Mouse (Mus musculus) liver, embryonic 11.5 days (tissue): ENCODE data around the gene Ears2. TPM values are rescaled to one million over a fixed set of nuclear protein-coding genes. Genes with fewer than 3 reads are reported as not detected.

Experiments used
- ATAC-seq: fragments of 200-750 bp; cut with Nextera tagmentation; replicated peaks from 2 replicates; pipeline ENCODE4 v1.8.0; 2017; ENCODE audit warnings: moderate number of reproducible peaks, mild to moderate bottlenecking, moderate TSS enrichment, moderate library complexity; ENCODE audit not compliant: low FRiP score
- DNase-seq: peaks from one replicate; pipeline ENCODE4 v3.0.0-alpha.2; 2017; ENCODE audit warnings: low spot score
- H3K27ac ChIP-seq: fragments of 300-500 bp; sonication (generic); 2 replicates; pipeline ENCODE4 v1.5.1; 2014; ENCODE audit warnings: mild to moderate bottlenecking, low read depth, low read length, control low read depth
- H3K27me3 ChIP-seq: fragments of 300-500 bp; sonication (generic); replicated peaks from 2 replicates; pipeline ENCODE4 v1.6.1; 2014; ENCODE audit warnings: low read length, mixed read lengths; ENCODE audit not compliant: control insufficient read depth, insufficient read depth
- H3K36me3 ChIP-seq: fragments of 300-500 bp; sonication (generic); 2 replicates; pipeline ENCODE4 v1.6.1; 2014; ENCODE audit warnings: mild to moderate bottlenecking, low read length, moderate library complexity, mixed read lengths; ENCODE audit not compliant: control insufficient read depth, insufficient read depth
- H3K4me1 ChIP-seq: fragments of 300-500 bp; sonication (generic); replicated peaks from 2 replicates; pipeline ENCODE4 v1.6.1; 2014; ENCODE audit warnings: low read length, mixed read lengths; ENCODE audit not compliant: control insufficient read depth, insufficient read depth
- H3K4me2 ChIP-seq: fragments of 300-500 bp; sonication (generic); 2 replicates; pipeline ENCODE4 v1.6.1; 2014; ENCODE audit warnings: mild to moderate bottlenecking, control low read depth, moderate library complexity
- H3K4me3 ChIP-seq: fragments of 300-500 bp; sonication (generic); 2 replicates; pipeline ENCODE4 v1.5.1; 2014; ENCODE audit warnings: low read depth, low read length, control low read depth
- H3K9ac ChIP-seq: fragments of 300-500 bp; sonication (generic); 2 replicates; pipeline ENCODE4 v1.6.1; 2014; ENCODE audit warnings: low read depth, low read length, control low read depth
- H3K9me3 ChIP-seq: fragments of 300-500 bp; sonication (generic); 2 replicates; pipeline ENCODE4 v1.6.1; 2016; ENCODE audit warnings: low read length, inconsistent platforms, mixed read lengths; ENCODE audit not compliant: control insufficient read depth
- WGBS: fragments of 180-500 bp; shearing (Covaris S2); extraction: QIAGEN DNeasy Blood & Tissue Kit; methylation state at CpG from one replicate; pipeline ENCODE4 v1.1.7; 2014; 5-methylcytosine and 5-hydroxymethylcytosine counted together
- polyA plus RNA-seq: library from polyadenylated mRNA; unstranded; fragments of >200 nt; fragmentation: Nextera tagmentation; extraction: Ambion mirVana; gene quantifications from 2 replicates; pipeline ENCODE4 v1.2.1, GENCODE M21; 2014

Ears2 gene
- polyA plus RNA-seq, 1 experiment from 2014 or later, result 16.1 TPM

DNA sequence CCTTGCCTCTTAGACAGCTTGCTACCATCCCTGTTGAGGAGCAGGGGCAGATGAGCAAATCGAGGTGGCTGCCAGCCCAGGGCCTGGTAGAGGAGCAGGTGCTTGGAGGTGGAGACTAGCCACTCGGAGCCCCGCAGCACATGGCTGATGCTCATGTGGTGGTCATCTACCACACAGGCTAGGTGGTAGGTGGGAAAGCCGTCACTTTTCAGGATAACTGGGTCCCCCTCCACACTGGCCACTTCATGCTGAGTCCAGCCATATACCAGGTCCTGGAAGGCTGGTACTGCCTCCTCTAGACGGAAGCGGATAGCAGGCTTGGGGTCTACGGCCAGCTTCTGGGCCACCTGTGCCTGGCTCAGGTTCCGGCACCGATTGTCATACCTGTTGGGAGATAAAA, 18.9 kb downstream of the Ears2 start:
- H3K9ac ChIP-seq, result no peak overlapping the region
- no peaks in the 10 kb centered on the region for H3K9me3 ChIP-seq
- H3K27ac ChIP-seq, result no peak overlapping the region
- H3K27me3 ChIP-seq, result no peaks in the 10 kb centered on the region
- no peak for DNase-seq
- WGBS, result 94% methylated on average over 9 of the region's 9 CpGs
- no peak overlapping the region for H3K4me3 ChIP-seq
- no peak for ATAC-seq
- peaks cover 29% of the 10 kb centered on the region for H3K4me1 ChIP-seq
- H3K4me2 ChIP-seq, result no peak overlapping the region
- peaks cover 12% of the 10 kb centered on the region; the same call in 1 of the 2 replicates for H3K36me3 ChIP-seq

GRCm38 (mm10) chr7:122046813-122047212, 20.2 kb downstream of the Ears2 start:
- H3K27ac ChIP-seq, result no peak overlapping the region; the same call in 1 of the 2 replicates
- no peak overlapping the region for H3K4me3 ChIP-seq
- H3K27me3 ChIP-seq, result no peaks in the 10 kb centered on the region
- peak; percentile 55; the same call in 1 of the 2 replicates for ATAC-seq
- H3K4me2 ChIP-seq, result no peak overlapping the region
- no peaks in the 10 kb centered on the region for H3K9me3 ChIP-seq
- peaks cover 16% of the 10 kb centered on the region; the same call in 1 of the 2 replicates for H3K36me3 ChIP-seq
- 37% methylated on average over 2 of the region's 2 CpGs for WGBS
- no peak overlapping the region for H3K9ac ChIP-seq
- no peak for DNase-seq
- H3K4me1 ChIP-seq, result peaks cover 29% of the 10 kb centered on the region

DNA sequence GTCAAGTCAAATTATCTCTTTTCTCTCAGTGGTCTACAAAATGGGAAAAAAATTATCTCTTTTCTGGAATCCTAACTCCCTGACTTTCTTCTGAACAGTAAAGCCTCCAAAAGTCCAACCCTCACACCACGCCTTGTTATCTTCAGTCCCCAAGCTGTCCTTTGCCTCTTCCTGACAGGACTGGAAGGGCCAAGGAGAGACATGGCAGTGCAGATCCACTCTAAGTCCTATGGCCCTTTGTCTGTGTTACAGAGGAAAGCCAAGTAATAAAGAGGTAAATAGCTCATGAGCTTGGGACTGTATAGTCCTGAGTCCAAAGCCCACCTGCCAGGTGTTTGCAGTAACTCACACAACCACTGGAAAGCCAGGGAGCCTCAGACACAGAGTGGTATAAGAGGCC, 21.4 kb downstream of the Ears2 start:
- H3K36me3 ChIP-seq, result peaks cover 13% of the 10 kb centered on the region; the same call in 1 of the 2 replicates
- ATAC-seq, result peak; percentile 50; the same call in 1 of the 2 replicates
- no peaks in the 10 kb centered on the region for H3K27me3 ChIP-seq
- no peak for DNase-seq
- H3K27ac ChIP-seq, result peak overlapping the region; percentile 61
- H3K4me1 ChIP-seq, result peaks cover 29% of the 10 kb centered on the region
- H3K9me3 ChIP-seq, result no peaks in the 10 kb centered on the region
- 29% methylated on average over 1 of the region's 1 CpGs for WGBS
- no peak overlapping the region for H3K9ac ChIP-seq
- no peak overlapping the region for H3K4me3 ChIP-seq
- H3K4me2 ChIP-seq, result no peak overlapping the region; the same call in 1 of the 2 replicates

DNA sequence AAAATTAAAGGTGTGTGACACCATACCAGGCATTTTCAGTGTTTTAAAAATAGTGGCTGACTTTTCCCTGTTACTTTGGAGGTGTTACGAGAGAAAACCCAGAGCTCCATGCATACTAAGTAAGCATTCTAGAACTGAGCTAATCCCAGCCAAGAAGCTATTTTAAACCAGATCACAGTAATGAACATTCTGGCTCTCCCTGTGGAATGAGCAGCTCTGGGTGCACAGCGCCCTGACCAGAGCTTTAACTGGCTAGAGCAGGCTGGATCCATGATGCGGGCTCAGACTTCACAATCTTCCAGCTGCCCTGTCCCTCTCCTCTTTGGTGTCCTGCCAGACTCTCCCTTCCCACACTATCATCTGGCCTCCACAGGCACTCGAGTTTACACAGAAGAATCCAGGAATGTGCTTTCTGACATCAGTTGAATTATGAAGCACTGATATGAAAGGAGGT, 21.9 kb downstream of the Ears2 start:
- 64% methylated on average over 4 of the region's 4 CpGs for WGBS
- H3K9ac ChIP-seq, result no peak overlapping the region
- ATAC-seq, result peak; percentile 35

GRCm38 (mm10) chr7:122044106-122044505, 23.0 kb downstream of the Ears2 start:
- no peak overlapping the region for H3K4me3 ChIP-seq
- no peak overlapping the region for H3K4me2 ChIP-seq
- 88% methylated on average over 8 of the region's 8 CpGs for WGBS
- no peak overlapping the region for H3K27ac ChIP-seq
- peaks cover 29% of the 10 kb centered on the region for H3K4me1 ChIP-seq
- H3K36me3 ChIP-seq, result peaks cover 18% of the 10 kb centered on the region; the same call in 1 of the 2 replicates
- no peak overlapping the region for H3K9ac ChIP-seq
- DNase-seq, result no peak
- ATAC-seq, result no peak
- H3K27me3 ChIP-seq, result no peaks in the 10 kb centered on the region
- H3K9me3 ChIP-seq, result no peaks in the 10 kb centered on the region

More for the DNA sequence above, 21.9 kb downstream of the Ears2 start:
- Histone ChIP-seq H3K27me3 (no peaks in the 10 kb centered on the region), H3K36me3 (peaks cover 13% of the 10 kb centered on the region; the same call in 1 of the 2 replicates), H3K4me2 (peak overlapping the region; percentile 2; the same call in 1 of the 2 replicates), H3K27ac (peak overlapping the region; percentile 61), H3K4me1 (peaks cover 29% of the 10 kb centered on the region), H3K4me3 (no peak overlapping the region), H3K9me3 (no peaks in the 10 kb centered on the region)
- DNase-seq, result no peak

GRCm38 (mm10) chr7:122034348-122034747, 32.7 kb downstream of the Ears2 start:
- DNase-seq (no peak), ATAC-seq (no peak)
- WGBS, result 20% methylated on average over 2 of the region's 2 CpGs

DNA sequence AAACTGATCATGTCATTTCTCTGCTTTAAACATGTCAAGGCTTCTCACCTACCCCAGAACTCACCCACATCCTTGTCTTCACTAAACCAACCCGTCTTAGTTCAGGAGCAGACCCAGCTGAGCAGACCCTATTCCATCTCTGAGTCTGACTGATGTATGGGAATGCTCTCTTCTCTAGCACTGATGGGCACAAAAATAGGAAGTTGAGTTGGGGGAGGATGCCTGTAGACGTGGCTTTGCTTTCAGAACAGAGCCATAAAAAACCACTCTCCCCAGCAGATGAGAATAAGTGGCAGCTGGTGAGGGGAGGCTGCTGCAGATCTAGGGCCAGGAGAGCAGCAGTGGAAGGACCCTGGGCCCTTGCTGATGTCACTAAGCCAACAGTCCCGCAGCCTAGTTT, 33.7 kb downstream of the Ears2 start:
- Histone ChIP-seq H3K4me2 (no peak overlapping the region), H3K27me3 (no peaks in the 10 kb centered on the region), H3K36me3 (no peaks in the 10 kb centered on the region), H3K4me1 (no peaks in the 10 kb centered on the region), H3K27ac (no peak overlapping the region), H3K9me3 (no peaks in the 10 kb centered on the region), H3K9ac (no peak overlapping the region), H3K4me3 (no peak overlapping the region)
- WGBS, result 58% methylated on average over 3 of the region's 3 CpGs
- DNase-seq (no peak), ATAC-seq (no peak)

More at GRCm38 (mm10) chr7:122034348-122034747, 32.7 kb downstream of the Ears2 start:
- Histone ChIP-seq H3K27me3 (no peaks in the 10 kb centered on the region), H3K27ac (no peak overlapping the region), H3K9me3 (no peaks in the 10 kb centered on the region), H3K36me3 (peaks cover under 1% of the 10 kb centered on the region; the same call in 1 of the 2 replicates), H3K9ac (no peak overlapping the region), H3K4me1 (no peaks in the 10 kb centered on the region), H3K4me3 (no peak overlapping the region), H3K4me2 (no peak overlapping the region)

GRCm38 (mm10) chr7:122022131-122022530, 44.9 kb downstream of the Ears2 start:
- ATAC-seq (no peak), DNase-seq (no peak)
- WGBS, result 97% methylated on average over 2 of the region's 2 CpGs
- no peak overlapping the region for H3K27ac ChIP-seq
- H3K4me1 ChIP-seq, result peaks cover 31% of the 10 kb centered on the region
- H3K4me3 ChIP-seq, result no peak overlapping the region
- H3K36me3 ChIP-seq, result 0 out of 2 replicates have a peak, but pooled peaks cover 2% of the 10 kb centered on the region
- H3K9me3 ChIP-seq, result no peaks in the 10 kb centered on the region
- H3K9ac ChIP-seq, result no peak overlapping the region
- no peak overlapping the region for H3K4me2 ChIP-seq
- H3K27me3 ChIP-seq, result no peaks in the 10 kb centered on the region
